Mouse (Mus musculus) left cerebral cortex, postnatal 36 days (tissue): ENCODE data around the gene Fgf18. TPM values are rescaled to one million over a fixed set of nuclear protein-coding genes. Genes with fewer than 3 reads are reported as not detected.

Experiments
- DNase-seq, 2 experiments: peaks; one replicate each; pipeline ENCODE4 v3.0.0; 2021 to 2022; ENCODE audit warnings: low spot score in 2 of 2, mixed read lengths in 1 of 2
- intact Hi-C: fragments of 180-260 bp; cut with DNase I; formaldehyde crosslinking; loops from one replicate; pipeline ENCODE4 v1.15.1; 2025
- total RNA-seq, 2 experiments: library from RNA; stranded (reverse); gene quantifications; 2 replicates each; pipeline ENCODE4 v1.2.3; 2021

Fgf18 gene
- total RNA-seq, 2 experiments from 2014 or later = 2.9 to 3.7 TPM

DNA sequence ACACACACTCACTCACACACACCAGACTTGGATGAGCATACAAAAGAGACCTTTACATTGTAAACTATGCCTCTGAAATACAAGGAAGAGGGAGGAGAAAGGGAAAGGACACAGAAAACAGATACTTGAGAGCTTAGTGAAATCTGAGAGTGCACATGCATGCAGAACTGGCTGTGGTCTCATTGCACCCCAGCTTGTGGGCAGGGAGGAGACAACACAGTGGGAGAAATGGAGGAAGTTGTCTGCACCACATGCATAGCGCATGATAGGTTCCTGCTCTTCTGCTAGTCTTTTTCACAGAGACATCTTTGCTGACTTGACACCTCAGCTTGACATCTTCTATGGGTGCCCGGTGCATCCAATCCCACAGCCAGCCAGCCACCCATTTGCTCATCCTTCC, 63.2 kb downstream of the Fgf18 start:
- intact Hi-C loops = no loop called here
- no peak for DNase-seq

DNA sequence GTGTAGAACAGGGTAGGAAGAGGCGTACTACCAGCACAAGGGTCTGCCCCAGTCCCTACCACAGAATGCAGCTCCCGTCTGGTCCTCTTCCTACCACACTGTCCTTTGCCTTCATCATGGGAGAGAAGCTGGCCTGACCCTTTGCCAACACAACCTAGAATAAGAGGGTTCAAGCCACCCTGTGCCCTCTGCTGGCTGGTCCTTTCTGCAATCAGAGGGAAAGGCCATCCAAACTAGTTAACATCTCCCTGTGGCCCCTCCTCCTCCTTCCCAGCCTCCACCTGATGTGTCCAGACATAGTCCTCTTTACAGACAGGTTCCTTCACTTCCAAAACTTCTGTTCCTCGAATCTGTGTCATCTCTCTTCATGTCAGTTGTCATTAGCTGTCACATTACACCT, 66.0 kb downstream of the Fgf18 start:
- intact Hi-C loops = no loop called here
- no peak for DNase-seq

GRCm38 (mm10) chr11:33080046-33080808, 67.0 kb downstream of the Fgf18 start:
- no peak for DNase-seq

DNA sequence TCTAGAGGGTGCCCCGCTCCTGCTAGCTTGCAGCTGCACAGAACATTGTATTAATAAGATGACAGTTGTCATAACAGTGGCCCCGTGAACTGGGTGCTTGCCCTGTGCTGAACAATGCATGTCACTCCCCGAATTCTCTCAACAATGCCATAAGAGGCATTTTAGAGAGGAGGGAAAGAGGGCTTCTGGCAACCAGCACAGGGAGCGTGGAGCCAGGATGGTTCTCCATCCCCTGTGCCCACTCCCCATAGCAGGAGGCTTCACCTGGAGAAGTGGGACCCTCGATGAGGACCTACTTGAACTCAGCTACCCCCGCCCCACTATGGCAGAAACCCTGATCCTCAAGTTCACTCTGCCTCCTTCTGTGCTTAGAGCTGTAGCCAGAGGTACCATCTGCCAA, 67.8 kb downstream of the Fgf18 start:
- DNase-seq = no peak
- intact Hi-C loops = no loop called here

More at GRCm38 (mm10) chr11:33080046-33080808, 67.0 kb downstream of the Fgf18 start:
- intact Hi-C loops = no loop called here

DNA sequence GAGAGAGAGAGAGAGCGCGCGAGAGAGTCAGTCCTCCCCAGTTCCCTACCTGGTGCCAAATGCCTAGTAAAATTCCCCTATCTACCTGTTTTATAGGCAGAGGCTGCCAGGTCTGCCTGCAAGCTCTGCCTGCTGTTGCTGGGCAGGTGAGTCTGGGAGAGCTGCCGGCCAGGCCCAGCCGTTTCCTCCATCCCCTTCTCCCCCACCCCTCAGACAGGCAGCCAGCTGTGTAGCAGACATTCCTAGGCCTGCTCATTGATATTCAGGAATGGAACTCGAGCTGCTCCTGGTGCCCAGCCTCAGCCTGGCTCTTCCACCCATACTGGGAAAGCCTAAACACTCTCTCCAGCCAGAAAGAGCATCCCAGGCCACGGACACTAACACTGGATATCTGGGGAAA, 69.2 kb downstream of the Fgf18 start:
- intact Hi-C loops = no loop called here
- no peak for DNase-seq

GRCm38 (mm10) chr11:33075293-33075692, 71.9 kb downstream of the Fgf18 start:
- peak; percentile 49 for DNase-seq
- intact Hi-C loops = no loop called here

- intact Hi-C loops = no loop called here
- DNase-seq = no peak
These were observed 72.7 kb downstream of the Fgf18 start for GRCm38 (mm10) chr11:33074541-33074940.

DNA sequence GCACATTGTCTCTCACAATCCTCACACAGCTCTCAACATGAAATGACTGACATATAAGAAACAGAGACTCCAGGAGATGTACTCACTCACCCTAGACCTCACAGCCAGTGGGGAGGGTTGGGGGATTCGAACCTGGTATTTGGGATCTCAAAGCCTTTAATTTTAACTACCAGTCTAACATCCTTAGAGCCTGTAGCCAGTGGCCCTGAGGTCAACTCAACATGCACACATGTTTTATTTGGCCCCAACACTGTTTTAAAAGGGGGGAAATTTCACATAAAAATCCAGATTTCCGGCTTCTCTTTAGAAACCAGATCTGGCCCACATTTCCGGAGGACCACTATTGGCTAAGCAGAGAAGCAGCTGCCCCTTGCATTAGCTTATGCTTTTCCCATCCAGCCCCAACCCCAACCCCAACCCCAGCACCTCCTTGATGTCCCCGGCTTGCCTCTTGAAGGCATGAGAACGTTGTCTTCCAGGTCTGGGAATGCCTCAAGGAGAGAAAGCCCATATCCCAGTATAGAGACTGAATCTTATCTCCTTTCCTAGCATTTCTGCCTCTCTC, 75.8 kb downstream of the Fgf18 start:
- no peak for DNase-seq
- intact Hi-C loops = no loop called here

GRCm38 (mm10) chr11:33070520-33070919, 76.7 kb downstream of the Fgf18 start:
- DNase-seq = no peak
- intact Hi-C loops = no loop called here

Other genes starting within 250 kb of the Fgf18 start
- gene Npm1, start 15.8 kb upstream of the Fgf18 start, total RNA-seq = 100 to 1,000 TPM; 139 to 148 TPM
- gene Tlx3, start 56.2 kb upstream of the Fgf18 start, total RNA-seq = not detected
- not detected for gene Gm12117, start 129.3 kb upstream of the Fgf18 start, total RNA-seq